7 mouse cellular contexts compared by ENCODE assay signal in the genomic region with DNA sequence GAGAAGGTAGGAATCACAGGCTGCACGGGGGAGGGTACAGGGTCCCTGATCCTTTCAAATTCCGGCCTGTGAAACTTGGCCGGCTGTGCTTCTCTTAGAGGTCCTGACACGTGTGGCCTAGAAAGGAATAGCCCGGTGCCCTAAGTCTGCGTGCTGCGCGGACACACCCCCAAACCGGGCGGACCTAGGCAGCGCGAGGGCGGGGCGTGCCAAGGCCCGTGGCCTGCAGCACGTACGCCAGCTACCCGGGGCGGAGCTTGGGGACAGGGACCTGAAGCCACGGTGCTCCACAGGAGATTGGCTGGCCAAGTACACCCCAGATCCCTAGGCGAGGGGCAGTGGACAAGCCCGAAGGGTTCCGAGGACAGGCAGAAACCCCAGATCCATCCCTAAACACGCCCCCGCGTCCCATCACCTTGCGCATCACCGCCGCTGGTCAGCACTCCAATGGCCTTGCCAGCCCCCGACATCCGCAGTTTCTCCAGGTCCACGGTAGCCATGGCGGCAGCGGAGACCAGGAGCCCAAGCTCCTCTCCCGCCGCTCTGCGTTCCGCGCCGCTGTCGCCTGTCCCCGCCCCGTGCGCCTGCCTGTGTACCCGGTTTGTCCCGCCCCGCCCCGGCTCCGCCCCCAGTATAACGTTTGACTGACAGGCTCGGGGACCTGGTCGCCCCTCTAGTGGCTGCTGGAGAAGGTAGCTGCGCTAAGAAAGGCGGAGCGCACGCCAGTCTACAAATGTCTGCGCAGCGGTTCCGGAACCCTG. TPM values are rescaled to one million over a fixed set of nuclear protein-coding genes. Genes with fewer than 3 reads are reported as not detected.
DNase-seq lines count a peak whose midpoint lies in the region; ATAC-seq lines count a peak whose summit lies in the region.

No protein-coding gene starts in this region.

- H3K9me3 ChIP-seq in limb, embryonic 10.5 days (replicated peaks), result no peaks in the 10 kb centered on the region
- H3K9me3 ChIP-seq in midbrain, embryonic 13.5 days, result 0 out of 2 replicates have a peak, but pooled peaks cover 2% of the 10 kb centered on the region

- DNase-seq in adrenal gland, adult 8-10 months, result peak; percentile 93
- DNase-seq in embryo, embryonic 9.5 days (ENCODE audit: extremely low spot score), result peak; percentile 99
- peak; percentile 95 for DNase-seq in kidney, adult 11 months
- peak; percentile 99 for DNase-seq in limb, embryonic 10.5 days (ENCODE audit: low spot score)
- DNase-seq in spleen, adult 12 weeks (ENCODE audit: low spot score), result peak; percentile 94

- WGBS in limb, embryonic 10.5 days, result under 1% methylated on average over 59 of the region's 59 CpGs
- WGBS in midbrain, embryonic 13.5 days, result under 1% methylated on average over 59 of the region's 59 CpGs

- peak overlapping the region; percentile 98 for H3K27ac ChIP-seq in limb, embryonic 10.5 days
- H3K27ac ChIP-seq in midbrain, embryonic 13.5 days, result peak overlapping the region; percentile 95

- peaks cover 24% of the 10 kb centered on the region for H3K36me3 ChIP-seq in limb, embryonic 10.5 days
- no peaks in the 10 kb centered on the region for H3K36me3 ChIP-seq in midbrain, embryonic 13.5 days

- H3K4me2 ChIP-seq in midbrain, embryonic 13.5 days (replicated peaks), result peak overlapping the region; percentile 87

- H3K27me3 ChIP-seq in limb, embryonic 10.5 days (ENCODE audit: low read depth, poor library complexity, severe bottlenecking), result no peaks in the 10 kb centered on the region
- H3K27me3 ChIP-seq in midbrain, embryonic 13.5 days, result 0 out of 2 replicates have a peak, but pooled peaks cover 2% of the 10 kb centered on the region

- ATAC-seq in granulocyte monocyte progenitor cell, adult 5-6 weeks (replicated peaks; ENCODE audit: poor library complexity, severe bottlenecking), result peak; percentile 87
- ATAC-seq in midbrain, embryonic 13.5 days, result peak; percentile 96

- H3K4me3 ChIP-seq in limb, embryonic 10.5 days, result peak overlapping the region; percentile 86
- peak overlapping the region; percentile 81 for H3K4me3 ChIP-seq in midbrain, embryonic 13.5 days (replicated peaks)

- H3K4me1 ChIP-seq in limb, embryonic 10.5 days, result peaks cover 45% of the 10 kb centered on the region
- H3K4me1 ChIP-seq in midbrain, embryonic 13.5 days (replicated peaks), result peaks cover 36% of the 10 kb centered on the region

- H3K9ac ChIP-seq in midbrain, embryonic 13.5 days (replicated peaks), result peak overlapping the region; percentile 89

RNA-seq across cellular contexts. Expression of a gene that starts 0.5 kb away (rescaled TPM):
- 100 to 1,000 TPM in 1 of 4 experiments, 10 to 100 TPM in 3; 79.7 to 108 (median 89.6) TPM for total RNA-seq in adrenal gland, adult 8-10 months (2022)
- total RNA-seq in granulocyte monocyte progenitor cell, adult 5-6 weeks (2014; fragmentation: Nextera tagmentation), result 30.6 and 39.4 TPM in 2 replicates
- total RNA-seq in granulocyte monocyte progenitor cell, adult 5-6 weeks (2017), result 39.6 and 43.5 TPM in 2 replicates
- polyA plus RNA-seq in limb, embryonic 10.5 days (2016; fragmentation: Nextera tagmentation; extraction: Ambion mirVana), result 235 and 259 TPM in 2 replicates
- polyA plus RNA-seq in midbrain, embryonic 13.5 days (2015; fragmentation: Nextera tagmentation; extraction: Ambion mirVana), result 96.9 and 106 TPM in 2 replicates

RNA-seq across cellular contexts. Expression of a gene that starts 31.0 kb away (rescaled TPM):
- 10 to 100 TPM; 18.8 to 41.2 (median 28.6) TPM for total RNA-seq in adrenal gland, adult 8-10 months (2022)
- total RNA-seq in granulocyte monocyte progenitor cell, adult 5-6 weeks (2014; fragmentation: Nextera tagmentation), result 8.8 and 9.1 TPM in 2 replicates
- 7.4 and 9.9 TPM in 2 replicates for total RNA-seq in granulocyte monocyte progenitor cell, adult 5-6 weeks (2017)
- polyA plus RNA-seq in limb, embryonic 10.5 days (2016; fragmentation: Nextera tagmentation; extraction: Ambion mirVana), result 29.4 and 32.2 TPM in 2 replicates
- 32.4 and 36.8 TPM in 2 replicates for polyA plus RNA-seq in midbrain, embryonic 13.5 days (2015; fragmentation: Nextera tagmentation; extraction: Ambion mirVana)

RNA-seq across cellular contexts. Expression of a gene that starts 32.4 kb away (rescaled TPM):
- total RNA-seq in adrenal gland, adult 8-10 months (2022), result 10 to 100 TPM in 3 of 4 experiments, 1 to 10 TPM in 1; 4.3 to 41.2 (median 20.8) TPM
- total RNA-seq in granulocyte monocyte progenitor cell, adult 5-6 weeks (2014; fragmentation: Nextera tagmentation), result 0.45 TPM in 1 of 2 replicates, not detected in the other
- total RNA-seq in granulocyte monocyte progenitor cell, adult 5-6 weeks (2017), result 0.67 and 1.6 TPM in 2 replicates
- polyA plus RNA-seq in limb, embryonic 10.5 days (2016; fragmentation: Nextera tagmentation; extraction: Ambion mirVana), result 0.10 TPM in 1 of 2 replicates, not detected in the other
- not detected in 2 replicates for polyA plus RNA-seq in midbrain, embryonic 13.5 days (2015; fragmentation: Nextera tagmentation; extraction: Ambion mirVana)

RNA-seq across cellular contexts. Expression of a gene that starts 34.0 kb away (rescaled TPM):
- total RNA-seq in adrenal gland, adult 8-10 months (2022), result not detected
- 1.0 TPM in 1 of 2 replicates, not detected in the other for total RNA-seq in granulocyte monocyte progenitor cell, adult 5-6 weeks (2014; fragmentation: Nextera tagmentation)
- total RNA-seq in granulocyte monocyte progenitor cell, adult 5-6 weeks (2017), result not detected in 2 replicates
- 0.15 and 0.21 TPM in 2 replicates for polyA plus RNA-seq in limb, embryonic 10.5 days (2016; fragmentation: Nextera tagmentation; extraction: Ambion mirVana)
- 0.10 and 0.24 TPM in 2 replicates for polyA plus RNA-seq in midbrain, embryonic 13.5 days (2015; fragmentation: Nextera tagmentation; extraction: Ambion mirVana)

RNA-seq across cellular contexts. Expression of a gene that starts 39.0 kb away (rescaled TPM):
- 10 to 100 TPM in 2 of 4 experiments, 1 to 10 TPM in 2; 2.2 to 10.4 (median 7.6) TPM for total RNA-seq in adrenal gland, adult 8-10 months (2022)
- 1.9 and 9.1 TPM in 2 replicates for total RNA-seq in granulocyte monocyte progenitor cell, adult 5-6 weeks (2014; fragmentation: Nextera tagmentation)
- total RNA-seq in granulocyte monocyte progenitor cell, adult 5-6 weeks (2017), result 1.9 and 3.6 TPM in 2 replicates
- polyA plus RNA-seq in limb, embryonic 10.5 days (2016; fragmentation: Nextera tagmentation; extraction: Ambion mirVana), result 0.16 and 0.23 TPM in 2 replicates
- 2.7 and 3.3 TPM in 2 replicates for polyA plus RNA-seq in midbrain, embryonic 13.5 days (2015; fragmentation: Nextera tagmentation; extraction: Ambion mirVana)

Comparison
In these comparisons a context has a peak if more than half of its experiments do, and no peak if none do; other contexts are left out.
1. Peak in every context shown above with its lines: DNase-seq, ATAC-seq, H3K4me3 ChIP-seq and H3K27ac ChIP-seq.